Mouse (Mus musculus): Measurements from ENCODE around the gene Fam98c. TPM values are rescaled to one million over a fixed set of nuclear protein-coding genes. Genes with fewer than 3 reads are reported as not detected.
"Not testable (repeated sequence)": the region's sequence is repeated elsewhere in the genome, so short reads cannot be mapped to it uniquely, and the experiment has no call there.

The Fam98c gene
- polyA plus RNA-seq, 1 experiment from 2014 or later = 18.4 TPM

- Histone ChIP-seq H3K27ac (no peak overlapping the region), H3K36me3 (no peaks in the 10 kb centered on the region), H3K4me3 (replicated peaks) (no peak overlapping the region), H3K9ac (replicated peaks) (no peak overlapping the region), H3K9me3 (no peaks in the 10 kb centered on the region), H3K4me2 (replicated peaks) (no peak overlapping the region), H3K27me3 (peaks cover 14% of the 10 kb centered on the region), H3K4me1 (replicated peaks) (peaks cover 15% of the 10 kb centered on the region)
- 96% methylated on average over 14 of the region's 14 CpGs for WGBS
- no peak for ATAC-seq
These were observed 1.9 kb downstream of the Fam98c start for GRCm38 (mm10) chr7:29154018-29154720.

- Histone ChIP-seq H3K27me3 (no peaks in the 10 kb centered on the region), H3K9ac (replicated peaks) (no peak overlapping the region), H3K9me3 (no peaks in the 10 kb centered on the region), H3K4me3 (replicated peaks) (no peak overlapping the region), H3K27ac (no peak overlapping the region), H3K4me1 (replicated peaks) (peaks cover 11% of the 10 kb centered on the region), H3K4me2 (replicated peaks) (no peak overlapping the region), H3K36me3 (no peaks in the 10 kb centered on the region)
- WGBS = 71% methylated on average over 10 of the region's 10 CpGs
- no peak for ATAC-seq
These were observed 4.5 kb downstream of the Fam98c start for GRCm38 (mm10) chr7:29151486-29151885.

- Histone ChIP-seq H3K36me3 (no peaks in the 10 kb centered on the region), H3K4me1 (replicated peaks) (no peaks in the 10 kb centered on the region), H3K27me3 (no peaks in the 10 kb centered on the region), H3K9me3 (no peaks in the 10 kb centered on the region), H3K4me2 (replicated peaks) (no peak overlapping the region), H3K4me3 (replicated peaks) (no peak overlapping the region), H3K27ac (no peak overlapping the region), H3K9ac (replicated peaks) (no peak overlapping the region)
- 90% methylated on average over 15 of the region's 15 CpGs for WGBS
- no peak for ATAC-seq
These were observed 7.3 kb downstream of the Fam98c start for GRCm38 (mm10) chr7:29148771-29149170.

GRCm38 (mm10) chr7:29146625-29147367 is 9.2 kb downstream of the Fam98c start:
- ATAC-seq = no peak
- WGBS = 87% methylated on average over 7 of the region's 7 CpGs

GRCm38 (mm10) chr7:29144006-29144405 is 12.0 kb downstream of the Fam98c start:
- Histone ChIP-seq H3K27ac (no peak overlapping the region), H3K4me2 (replicated peaks) (no peak overlapping the region), H3K4me1 (replicated peaks) (no peaks in the 10 kb centered on the region), H3K9me3 (no peaks in the 10 kb centered on the region), H3K4me3 (replicated peaks) (no peak overlapping the region), H3K36me3 (no peaks in the 10 kb centered on the region), H3K27me3 (no peaks in the 10 kb centered on the region), H3K9ac (replicated peaks) (no peak overlapping the region)
- ATAC-seq = no peak
- WGBS = 90% methylated on average over 4 of the region's 4 CpGs

More at GRCm38 (mm10) chr7:29146625-29147367, 9.2 kb downstream of the Fam98c start:
- Histone ChIP-seq H3K9me3 (no peaks in the 10 kb centered on the region), H3K36me3 (no peaks in the 10 kb centered on the region), H3K9ac (replicated peaks) (no peak overlapping the region), H3K27ac (no peak overlapping the region), H3K27me3 (no peaks in the 10 kb centered on the region), H3K4me1 (replicated peaks) (no peaks in the 10 kb centered on the region), H3K4me2 (replicated peaks) (no peak overlapping the region), H3K4me3 (replicated peaks) (no peak overlapping the region)

- 89% methylated on average over 8 of the region's 8 CpGs for WGBS
- H3K36me3 ChIP-seq = no peaks in the 10 kb centered on the region
- H3K4me2 ChIP-seq (replicated peaks) = no peak overlapping the region
- no peak overlapping the region for H3K27ac ChIP-seq
- no peak overlapping the region for H3K9ac ChIP-seq (replicated peaks)
- no peak for ATAC-seq
- no peaks in the 10 kb centered on the region for H3K9me3 ChIP-seq
- no peaks in the 10 kb centered on the region for H3K4me1 ChIP-seq (replicated peaks)
- H3K27me3 ChIP-seq = peaks cover 4% of the 10 kb centered on the region
- H3K4me3 ChIP-seq (replicated peaks) = no peak overlapping the region
These were observed 14.6 kb downstream of the Fam98c start for GRCm38 (mm10) chr7:29141416-29141815.

- ATAC-seq; H3K27ac ChIP-seq; H3K9me3 ChIP-seq; H3K9ac ChIP-seq (replicated peaks); H3K4me2 ChIP-seq (replicated peaks); H3K4me3 ChIP-seq (replicated peaks); H3K36me3 ChIP-seq: not testable (repeated sequence)
- Histone ChIP-seq H3K27me3 (peaks cover 19% of the 10 kb centered on the region), H3K4me1 (replicated peaks) (peaks cover 11% of the 10 kb centered on the region)
- WGBS = 89% methylated on average over 3 of the region's 4 CpGs
These were observed 16.8 kb downstream of the Fam98c start for GRCm38 (mm10) chr7:29139237-29139636.

GRCm38 (mm10) chr7:29137429-29137828 is 18.6 kb downstream of the Fam98c start:
- WGBS = 46% methylated on average over 16 of the region's 16 CpGs
- no peak overlapping the region for H3K4me3 ChIP-seq (replicated peaks)
- peaks cover 20% of the 10 kb centered on the region for H3K27me3 ChIP-seq
- ATAC-seq = no peak
- peaks cover 12% of the 10 kb centered on the region for H3K4me1 ChIP-seq (replicated peaks)
- no peak overlapping the region for H3K9ac ChIP-seq (replicated peaks)
- H3K27ac ChIP-seq = no peak overlapping the region
- H3K9me3 ChIP-seq = no peaks in the 10 kb centered on the region
- no peaks in the 10 kb centered on the region for H3K36me3 ChIP-seq
- no peak overlapping the region for H3K4me2 ChIP-seq (replicated peaks)

- Histone ChIP-seq H3K27ac (no peak within 1 kb of the TSS), H3K9me3 (no peaks in the 10 kb centered on the region), H3K27me3 (peaks cover 20% of the 10 kb centered on the region), H3K36me3 (no peaks in the 10 kb centered on the region), H3K9ac (replicated peaks) (peak within 1 kb of the TSS; percentile 19; the same call in 1 of the 2 replicates), H3K4me1 (replicated peaks) (peaks cover 12% of the 10 kb centered on the region), H3K4me2 (replicated peaks) (peak within 1 kb of the TSS; percentile 51), H3K4me3 (replicated peaks) (peak within 1 kb of the TSS; percentile 25)
- peak; percentile 50 for ATAC-seq
- 3% methylated on average over 14 of the region's 20 CpGs for WGBS
These were observed 21.2 kb downstream of the Fam98c start, which contains the start of gene Rasgrp4 for GRCm38 (mm10) chr7:29134693-29135386. Gene Rasgrp4 (plus strand): TSS chr7:29134851.

- WGBS = 4% methylated on average over 4 of the region's 4 CpGs
- peak overlapping the region; percentile 25; the same call in 1 of the 2 replicates for H3K4me3 ChIP-seq (replicated peaks)
- H3K27ac ChIP-seq = no peak overlapping the region
- peak overlapping the region; percentile 51 for H3K4me2 ChIP-seq (replicated peaks)
- no peaks in the 10 kb centered on the region for H3K9me3 ChIP-seq
- H3K9ac ChIP-seq (replicated peaks) = peak overlapping the region; percentile 19; the same call in 1 of the 2 replicates
- peaks cover 12% of the 10 kb centered on the region for H3K4me1 ChIP-seq (replicated peaks)
- ATAC-seq = no peak
- no peaks in the 10 kb centered on the region for H3K36me3 ChIP-seq
- peaks cover 20% of the 10 kb centered on the region for H3K27me3 ChIP-seq
These were observed 21.8 kb downstream of the Fam98c start for GRCm38 (mm10) chr7:29134230-29134629.

- Histone ChIP-seq H3K27ac (no peak overlapping the region), H3K9me3 (no peaks in the 10 kb centered on the region), H3K36me3 (no peaks in the 10 kb centered on the region), H3K27me3 (peaks cover 19% of the 10 kb centered on the region), H3K4me1 (replicated peaks) (peaks cover 9% of the 10 kb centered on the region), H3K9ac (replicated peaks) (no peak overlapping the region), H3K4me3 (replicated peaks) (no peak overlapping the region), H3K4me2 (replicated peaks) (no peak overlapping the region)
- 39% methylated on average over 2 of the region's 2 CpGs for WGBS
- ATAC-seq = no peak
These were observed 27.3 kb downstream of the Fam98c start for GRCm38 (mm10) chr7:29128725-29129124.

All from midbrain, embryonic 13.5 days (tissue).